Mouse (Mus musculus) splenic B cell, adult 2 months (primary cell): ENCODE results near the gene Col13a1.

ENCODE experiments used
- DNase-seq: peaks from one replicate; pipeline ENCODE4 v3.0.0-alpha.2; 2011; ENCODE audit warnings: low read depth, low spot score
- H3K27me3 ChIP-seq: 2 replicates; pipeline ENCODE4 v1.6.1; 2012; ENCODE audit warnings: mild to moderate bottlenecking, low read length, moderate library complexity, mixed read lengths; ENCODE audit not compliant: control insufficient read depth, poor library complexity, insufficient read depth, severe bottlenecking
- H3K36me3 ChIP-seq: 2 replicates; pipeline ENCODE4 v1.6.1; 2012; ENCODE audit warnings: mild to moderate bottlenecking, low read length, moderate library complexity, mixed read lengths; ENCODE audit not compliant: control insufficient read depth, poor library complexity, insufficient read depth, severe bottlenecking

Col13a1 gene

GRCm38 (mm10) chr10:61978866-61979340, at the start of gene Col13a1:
Gene Col13a1, minus strand, starts transcription at chr10:61979108.
- H3K27me3 ChIP-seq = no peaks in the 10 kb centered on the region; the same call in 1 of the 2 replicates
- no peaks in the 10 kb centered on the region for H3K36me3 ChIP-seq
- DNase-seq = no peak

GRCm38 (mm10) chr10:62027699-62028098, 48.8 kb upstream of the Col13a1 start:
- DNase-seq = no peak
- Histone ChIP-seq H3K27me3 (no peaks in the 10 kb centered on the region), H3K36me3 (no peaks in the 10 kb centered on the region)

GRCm38 (mm10) chr10:62023821-62024551, 45.1 kb upstream of the Col13a1 start:
- DNase-seq = no peak
- Histone ChIP-seq H3K36me3 (no peaks in the 10 kb centered on the region), H3K27me3 (no peaks in the 10 kb centered on the region)

GRCm38 (mm10) chr10:62020068-62020620, 41.2 kb upstream of the Col13a1 start:
- H3K36me3 ChIP-seq = no peaks in the 10 kb centered on the region
- DNase-seq = no peak
- H3K27me3 ChIP-seq = no peaks in the 10 kb centered on the region

- no peaks in the 10 kb centered on the region for H3K27me3 ChIP-seq
- H3K36me3 ChIP-seq = no peaks in the 10 kb centered on the region
- no peak for DNase-seq
Observed at GRCm38 (mm10) chr10:62019386-62020067, 40.6 kb upstream of the Col13a1 start.

- H3K36me3 ChIP-seq = no peaks in the 10 kb centered on the region
- no peaks in the 10 kb centered on the region for H3K27me3 ChIP-seq
- no peak for DNase-seq
Observed at GRCm38 (mm10) chr10:62016947-62017346, 38.0 kb upstream of the Col13a1 start.

- no peak for DNase-seq
- Histone ChIP-seq H3K27me3 (no peaks in the 10 kb centered on the region), H3K36me3 (no peaks in the 10 kb centered on the region)
Observed at GRCm38 (mm10) chr10:62013190-62013589, 34.3 kb upstream of the Col13a1 start.

- DNase-seq = no peak
- H3K27me3 ChIP-seq = no peaks in the 10 kb centered on the region
Observed at GRCm38 (mm10) chr10:62012371-62012770, 33.5 kb upstream of the Col13a1 start.

GRCm38 (mm10) chr10:62009981-62010500, 31.1 kb upstream of the Col13a1 start:
- H3K36me3 ChIP-seq = no peaks in the 10 kb centered on the region
- no peak for DNase-seq
- no peaks in the 10 kb centered on the region for H3K27me3 ChIP-seq

More at GRCm38 (mm10) chr10:62012371-62012770, 33.5 kb upstream of the Col13a1 start:
- H3K36me3 ChIP-seq = no peaks in the 10 kb centered on the region

GRCm38 (mm10) chr10:62007958-62008357, 29.1 kb upstream of the Col13a1 start:
- DNase-seq = no peak
- Histone ChIP-seq H3K36me3 (no peaks in the 10 kb centered on the region), H3K27me3 (no peaks in the 10 kb centered on the region)

GRCm38 (mm10) chr10:62006371-62006770, 27.5 kb upstream of the Col13a1 start:
- H3K36me3 ChIP-seq = no peaks in the 10 kb centered on the region
- no peaks in the 10 kb centered on the region for H3K27me3 ChIP-seq

GRCm38 (mm10) chr10:62000216-62000615, 21.3 kb upstream of the Col13a1 start:
- no peak for DNase-seq
- Histone ChIP-seq H3K27me3 (no peaks in the 10 kb centered on the region), H3K36me3 (no peaks in the 10 kb centered on the region)

More at GRCm38 (mm10) chr10:62006371-62006770, 27.5 kb upstream of the Col13a1 start:
- no peak for DNase-seq

GRCm38 (mm10) chr10:61999766-62000165, 20.9 kb upstream of the Col13a1 start:
- H3K36me3 ChIP-seq = no peaks in the 10 kb centered on the region
- DNase-seq = no peak
- H3K27me3 ChIP-seq = no peaks in the 10 kb centered on the region

- DNase-seq = no peak
- Histone ChIP-seq H3K27me3 (no peaks in the 10 kb centered on the region), H3K36me3 (no peaks in the 10 kb centered on the region)
Observed at GRCm38 (mm10) chr10:61991481-61992424, 12.8 kb upstream of the Col13a1 start.
